Mouse (Mus musculus): ENCODE measurements at regions not wholly inside any gene's neighbourhood (a gene's known extent, or its start where the extent isn't known, plus 50 kb on each side); places are given as distances from the start of the nearest gene placed in this dataset.

DNA sequence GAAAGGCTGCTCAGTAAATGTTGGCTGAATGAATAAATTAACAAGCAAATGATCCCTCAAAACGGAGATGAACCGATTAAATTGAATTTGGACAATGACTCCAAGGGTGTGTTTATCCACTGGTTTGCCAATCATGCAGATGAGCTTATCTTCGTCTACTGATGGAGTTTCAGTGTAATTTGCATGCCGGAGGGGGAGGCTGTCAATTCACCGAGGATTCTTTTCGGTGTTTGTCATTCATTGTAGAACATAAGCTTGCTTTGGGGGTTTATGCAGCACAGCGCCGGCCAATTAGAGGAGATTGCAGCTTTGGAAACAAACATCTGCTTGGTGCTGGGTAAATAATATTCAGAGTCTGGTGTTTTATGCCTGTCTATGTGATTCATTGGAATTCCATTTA is 132.7 kb downstream of the Otoa start:
- Histone ChIP-seq H3K4me2 (replicated peaks) (no peak overlapping the region), H3K4me3 (replicated peaks) (no peak overlapping the region), H3K27me3 (no peaks in the 10 kb centered on the region), H3K36me3 (no peaks in the 10 kb centered on the region), H3K9ac (replicated peaks) (no peak overlapping the region), H3K27ac (no peak overlapping the region), H3K9me3 (no peaks in the 10 kb centered on the region), H3K4me1 (replicated peaks) (peaks cover 16% of the 10 kb centered on the region)
- peak; percentile 53; the same call in 1 of the 2 replicates for ATAC-seq
- WGBS: 53% methylated on average over 8 of the region's 8 CpGs

DNA sequence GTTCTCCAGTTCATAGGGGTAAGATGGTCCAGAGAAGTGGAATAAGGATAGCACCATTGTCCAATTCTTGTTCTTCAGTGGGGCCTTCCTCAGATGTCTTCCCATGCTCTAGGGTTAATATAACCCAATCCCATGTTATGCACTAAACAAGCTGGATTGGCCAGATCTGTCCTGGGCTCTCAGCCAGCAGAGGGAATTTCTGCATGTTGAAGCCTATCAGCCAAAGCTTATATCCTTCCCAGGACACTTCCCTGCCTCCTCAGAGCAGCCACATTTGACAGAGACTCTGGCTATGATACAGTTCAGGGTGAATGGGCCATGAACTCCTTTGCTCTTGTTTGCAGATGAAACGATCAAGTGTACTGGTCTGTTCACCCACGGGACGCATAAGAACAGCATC is 133.6 kb downstream of the Otoa start:
- Histone ChIP-seq H3K9ac (replicated peaks) (no peak overlapping the region), H3K36me3 (no peaks in the 10 kb centered on the region), H3K9me3 (no peaks in the 10 kb centered on the region), H3K4me2 (replicated peaks) (no peak overlapping the region), H3K27ac (no peak overlapping the region), H3K4me3 (replicated peaks) (no peak overlapping the region), H3K4me1 (replicated peaks) (peaks cover 16% of the 10 kb centered on the region), H3K27me3 (no peaks in the 10 kb centered on the region)
- no peak for ATAC-seq
- 80% methylated on average over 3 of the region's 3 CpGs for WGBS

DNA sequence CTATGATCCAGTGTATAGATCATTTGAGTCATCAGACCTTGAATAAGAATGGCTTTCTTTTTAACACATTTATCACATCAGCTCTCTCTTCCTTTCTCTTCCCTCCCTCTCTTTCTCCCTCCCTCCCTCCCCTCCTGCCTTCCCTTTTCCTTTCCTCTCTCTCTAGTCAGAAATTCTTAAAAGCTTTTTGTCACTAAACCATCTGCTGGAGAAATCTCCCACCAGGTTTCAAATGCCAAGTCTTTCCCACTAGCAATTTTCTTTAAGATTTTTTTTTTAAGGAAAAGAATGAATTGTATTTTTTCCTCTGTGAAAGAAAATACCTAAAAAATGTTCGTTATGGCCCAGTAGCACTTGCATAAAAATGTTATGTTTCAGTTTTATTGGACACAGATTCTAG is 134.3 kb downstream of the Otoa start:
- WGBS: 67% methylated on average over 1 of the region's 1 CpGs
- Histone ChIP-seq H3K4me2 (replicated peaks) (no peak overlapping the region), H3K27ac (no peak overlapping the region), H3K4me1 (replicated peaks) (peaks cover 16% of the 10 kb centered on the region), H3K27me3 (no peaks in the 10 kb centered on the region), H3K9ac (replicated peaks) (no peak overlapping the region), H3K36me3 (no peaks in the 10 kb centered on the region), H3K9me3 (no peaks in the 10 kb centered on the region), H3K4me3 (replicated peaks) (no peak overlapping the region)
- no peak for ATAC-seq

DNA sequence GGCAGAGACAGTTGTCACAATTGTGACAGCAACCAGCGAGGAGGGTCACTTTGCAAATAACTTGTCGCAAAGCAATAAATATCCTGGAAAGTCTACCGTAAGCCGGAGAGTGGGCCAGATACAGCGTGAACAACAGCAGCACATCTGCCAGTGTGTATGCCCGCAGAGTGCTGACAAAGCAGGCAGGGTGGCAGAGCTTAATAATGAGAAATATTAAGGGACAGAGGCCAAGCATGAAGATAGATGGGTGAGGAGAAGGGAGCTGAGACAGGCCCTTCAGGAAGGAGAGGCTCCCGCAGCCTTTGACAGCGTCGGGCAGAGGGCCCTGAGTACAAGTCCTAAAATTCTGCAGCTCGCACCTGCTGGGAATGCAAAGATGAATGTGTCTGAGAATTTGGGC is 136.6 kb downstream of the Otoa start:
- Histone ChIP-seq H3K4me2 (replicated peaks) (no peak overlapping the region), H3K4me3 (replicated peaks) (no peak overlapping the region), H3K36me3 (no peaks in the 10 kb centered on the region), H3K9ac (replicated peaks) (no peak overlapping the region), H3K9me3 (no peaks in the 10 kb centered on the region), H3K27ac (no peak overlapping the region), H3K27me3 (no peaks in the 10 kb centered on the region), H3K4me1 (replicated peaks) (peaks cover 16% of the 10 kb centered on the region)
- ATAC-seq: no peak
- 85% methylated on average over 10 of the region's 10 CpGs for WGBS

DNA sequence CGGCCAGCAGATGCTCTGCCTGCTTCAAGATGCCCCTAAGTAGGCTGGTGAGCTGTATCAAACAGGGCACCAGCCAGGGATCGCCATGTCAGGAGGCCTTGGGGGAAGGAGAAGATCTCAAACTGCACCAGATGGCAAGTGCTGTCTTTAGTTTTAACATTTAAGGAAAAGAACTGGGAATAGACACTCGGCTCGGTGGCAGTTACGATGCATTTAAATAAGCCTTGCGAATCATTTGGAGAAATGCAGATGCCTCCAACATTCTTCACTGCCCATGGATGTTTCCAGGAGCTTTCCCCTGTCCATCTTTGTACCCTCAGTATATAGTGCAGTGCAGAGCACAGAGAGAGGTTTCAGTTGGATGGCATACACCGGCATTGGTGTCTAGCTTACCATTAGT is 139.7 kb downstream of the Otoa start:
- ATAC-seq: no peak
- Histone ChIP-seq H3K4me3 (replicated peaks) (no peak overlapping the region), H3K4me1 (replicated peaks) (no peaks in the 10 kb centered on the region), H3K4me2 (replicated peaks) (no peak overlapping the region), H3K27ac (no peak overlapping the region), H3K9me3 (no peaks in the 10 kb centered on the region), H3K9ac (replicated peaks) (no peak overlapping the region), H3K27me3 (no peaks in the 10 kb centered on the region), H3K36me3 (no peaks in the 10 kb centered on the region)
- 92% methylated on average over 7 of the region's 7 CpGs for WGBS

DNA sequence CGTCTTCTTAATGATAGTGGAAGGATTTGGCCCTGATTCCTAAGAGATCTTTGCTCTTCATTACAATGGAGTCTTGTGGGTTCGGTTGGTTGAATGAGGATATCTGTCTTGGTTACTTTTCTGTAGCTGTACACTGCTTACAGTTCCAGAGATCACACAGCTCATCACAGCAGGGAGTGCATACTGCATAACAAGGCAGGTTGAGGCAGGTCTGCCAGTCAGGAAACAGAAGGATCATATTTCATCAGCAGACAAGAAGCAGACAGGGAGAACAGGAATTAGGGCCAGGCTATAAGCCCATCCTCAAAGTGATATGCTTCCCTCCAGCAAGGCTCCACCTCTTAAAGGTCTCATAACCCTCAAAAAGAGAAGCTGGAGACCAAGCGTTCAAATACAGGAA is 150.4 kb downstream of the Otoa start:
- Histone ChIP-seq H3K27ac (no peak overlapping the region), H3K4me2 (replicated peaks) (no peak overlapping the region), H3K4me1 (replicated peaks) (no peaks in the 10 kb centered on the region), H3K27me3 (no peaks in the 10 kb centered on the region), H3K9ac (replicated peaks) (no peak overlapping the region), H3K36me3 (no peaks in the 10 kb centered on the region), H3K9me3 (no peaks in the 10 kb centered on the region), H3K4me3 (replicated peaks) (no peak overlapping the region)
- ATAC-seq: no peak
- 75% methylated on average over 3 of the region's 3 CpGs for WGBS

DNA sequence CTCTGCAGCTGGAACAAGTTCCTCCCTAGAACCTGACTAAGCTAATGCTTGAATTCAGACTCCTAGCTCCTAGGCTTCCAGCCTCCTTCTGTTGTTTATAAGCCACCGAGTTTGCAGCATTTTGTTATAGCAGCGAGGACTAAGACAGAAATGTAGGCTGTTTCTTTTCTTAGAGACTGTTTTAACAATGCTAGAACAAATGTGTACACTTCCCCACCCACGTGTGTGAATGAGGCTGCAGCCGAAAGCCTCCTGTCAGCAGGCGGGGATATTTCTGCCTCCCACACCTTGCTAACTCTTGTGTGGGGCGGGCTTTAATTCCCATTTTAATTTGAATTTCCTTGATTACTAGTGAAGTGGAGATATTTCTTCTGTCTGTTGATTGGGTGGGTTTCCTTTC is 153.4 kb downstream of the Otoa start:
- H3K27ac ChIP-seq: no peak overlapping the region
- H3K27me3 ChIP-seq: no peaks in the 10 kb centered on the region
- H3K9me3 ChIP-seq: no peaks in the 10 kb centered on the region
- no peak overlapping the region for H3K9ac ChIP-seq (replicated peaks)
- no peaks in the 10 kb centered on the region for H3K36me3 ChIP-seq
- H3K4me3 ChIP-seq (replicated peaks): no peak overlapping the region
- no peaks in the 10 kb centered on the region for H3K4me1 ChIP-seq (replicated peaks)
- no peak overlapping the region for H3K4me2 ChIP-seq (replicated peaks)
- ATAC-seq: no peak
- WGBS: 86% methylated on average over 6 of the region's 6 CpGs

DNA sequence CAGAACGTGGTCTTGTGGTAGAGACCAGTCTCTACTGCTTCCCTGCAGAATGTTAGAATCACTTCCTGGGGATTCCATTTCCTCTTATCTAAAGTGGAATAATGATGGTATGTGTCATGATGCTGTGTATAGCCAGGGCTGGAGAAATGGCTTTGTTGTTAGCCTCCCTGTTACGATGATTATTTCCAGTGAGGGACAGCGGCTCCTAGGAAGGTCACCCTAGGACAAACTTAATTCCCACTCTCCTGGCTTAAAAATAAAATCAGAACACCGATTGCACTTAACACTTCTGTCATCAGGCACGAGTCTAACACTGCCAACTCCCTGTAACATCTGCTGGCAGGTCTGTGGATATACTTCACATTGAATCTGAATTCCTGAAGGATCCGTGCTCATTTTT is 151.9 kb upstream of the Hs3st2 start:
- Histone ChIP-seq H3K27me3 (no peaks in the 10 kb centered on the region), H3K4me2 (replicated peaks) (no peak overlapping the region), H3K36me3 (no peaks in the 10 kb centered on the region), H3K4me3 (replicated peaks) (no peak overlapping the region), H3K4me1 (replicated peaks) (no peaks in the 10 kb centered on the region), H3K27ac (no peak overlapping the region), H3K9ac (replicated peaks) (no peak overlapping the region), H3K9me3 (no peaks in the 10 kb centered on the region)
- 92% methylated on average over 6 of the region's 6 CpGs for WGBS
- no peak for ATAC-seq

DNA sequence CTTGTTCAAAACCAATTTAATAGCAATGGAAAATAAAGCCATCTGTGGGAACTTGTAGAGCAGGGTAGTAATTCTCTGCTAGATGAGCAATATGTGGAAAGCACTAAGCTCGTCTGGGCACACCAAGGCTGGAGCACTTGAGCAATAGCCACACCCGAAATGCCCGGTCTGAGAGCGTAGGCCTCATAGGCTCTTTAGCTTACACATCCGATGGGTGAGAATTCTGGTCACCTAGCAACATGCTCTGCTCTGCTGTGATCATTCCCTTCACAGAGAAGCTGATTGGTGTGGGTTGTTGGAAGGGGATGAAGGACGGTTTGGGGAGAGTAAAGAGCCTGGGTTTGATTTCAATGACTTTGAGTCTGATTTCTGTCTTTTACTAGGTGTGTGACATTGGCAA is 143.8 kb upstream of the Hs3st2 start:
- Histone ChIP-seq H3K4me3 (replicated peaks) (no peak overlapping the region), H3K9me3 (no peaks in the 10 kb centered on the region)
- no peak for ATAC-seq

DNA sequence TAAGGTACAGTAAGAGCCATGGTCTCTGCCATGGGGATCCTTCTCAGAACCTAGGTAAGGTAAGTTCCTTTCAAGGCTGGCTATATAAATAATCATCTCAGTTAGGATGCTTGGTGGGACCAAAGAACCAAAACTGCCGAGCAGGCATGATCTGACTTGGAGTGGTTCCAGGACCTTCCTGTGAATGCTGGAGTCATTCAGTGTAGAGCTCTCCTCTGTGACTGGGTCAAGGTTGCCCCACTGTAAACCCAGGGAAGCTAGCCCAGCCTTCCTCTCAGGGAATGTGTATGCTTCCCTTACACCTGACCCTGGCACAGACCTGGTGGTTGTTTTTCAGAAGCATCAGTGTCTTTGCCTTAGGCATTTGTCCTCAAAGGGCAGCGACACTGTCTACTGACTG is 134.2 kb upstream of the Hs3st2 start:
- ATAC-seq: no peak
- no peaks in the 10 kb centered on the region for H3K9me3 ChIP-seq
- WGBS: 88% methylated on average over 2 of the region's 2 CpGs
- no peak overlapping the region for H3K4me3 ChIP-seq (replicated peaks)
- no peaks in the 10 kb centered on the region for H3K4me1 ChIP-seq (replicated peaks)
- H3K36me3 ChIP-seq: no peaks in the 10 kb centered on the region
- H3K27me3 ChIP-seq: peaks cover 4% of the 10 kb centered on the region; the same call in 1 of the 2 replicates
- H3K4me2 ChIP-seq (replicated peaks): no peak overlapping the region
- H3K9ac ChIP-seq (replicated peaks): no peak overlapping the region
- no peak overlapping the region for H3K27ac ChIP-seq

More for the DNA sequence above, 143.8 kb upstream of the Hs3st2 start:
- no peak overlapping the region for H3K27ac ChIP-seq
- H3K4me2 ChIP-seq (replicated peaks): no peak overlapping the region
- no peak overlapping the region for H3K9ac ChIP-seq (replicated peaks)
- H3K4me1 ChIP-seq (replicated peaks): no peaks in the 10 kb centered on the region
- WGBS: 77% methylated on average over 6 of the region's 6 CpGs
- H3K36me3 ChIP-seq: no peaks in the 10 kb centered on the region
- H3K27me3 ChIP-seq: no peaks in the 10 kb centered on the region

DNA sequence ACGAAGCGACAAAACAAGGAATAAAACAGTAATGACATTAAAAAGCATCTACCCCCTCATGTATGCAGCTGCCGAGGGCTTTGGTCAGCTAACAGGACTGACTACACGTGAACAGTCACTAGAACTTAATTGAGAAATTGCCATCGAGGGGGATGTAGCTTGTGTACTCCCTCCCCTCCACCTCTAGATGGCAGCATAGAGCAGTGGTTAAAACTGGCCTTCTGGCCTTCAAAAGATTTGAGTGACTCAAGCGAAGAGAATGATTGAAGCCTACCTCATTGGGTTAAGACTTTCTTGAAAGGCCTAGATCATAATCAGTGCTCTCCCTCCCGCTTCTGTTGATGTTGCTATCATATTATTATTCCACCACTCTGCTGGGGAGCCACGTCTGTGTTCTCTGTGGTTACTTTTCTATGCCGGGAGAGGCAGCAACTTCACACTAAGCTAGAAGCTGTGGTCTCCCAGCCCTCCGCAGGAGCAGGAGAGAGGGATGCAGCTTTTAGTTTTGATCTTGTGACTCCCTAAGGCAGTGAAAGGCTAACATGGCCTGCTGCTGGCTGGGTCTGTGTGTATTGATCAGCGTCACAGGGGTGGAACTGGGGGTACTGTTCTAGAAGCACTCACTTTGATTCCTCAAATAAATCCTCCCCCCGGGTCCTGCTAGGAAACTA is 132.7 kb upstream of the Hs3st2 start:
- no peak overlapping the region for H3K4me2 ChIP-seq (replicated peaks)

DNA sequence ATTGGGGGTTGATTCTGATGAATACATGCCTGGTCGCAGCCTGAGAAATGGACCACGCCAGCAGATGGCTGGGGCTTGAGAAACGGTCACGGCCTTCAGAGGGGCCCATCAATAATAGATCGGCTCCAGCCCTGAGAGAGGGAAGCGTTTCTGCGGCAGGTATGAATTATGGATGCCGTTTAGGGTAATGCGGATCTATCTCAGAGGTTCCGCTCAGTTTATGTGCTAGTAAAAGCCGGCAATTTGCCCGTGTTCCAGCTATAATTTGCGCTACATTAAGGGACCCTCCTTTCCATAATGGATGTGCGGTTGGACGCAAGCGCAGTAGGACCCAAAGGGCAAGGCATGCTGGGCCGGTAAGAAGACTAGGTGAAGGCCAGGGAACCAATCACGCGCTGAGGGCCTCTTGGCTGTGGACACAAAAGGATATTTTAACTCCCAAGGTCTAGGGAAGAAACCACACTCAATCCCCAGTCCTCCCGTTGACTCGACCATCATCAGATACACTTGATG is 132.1 kb upstream of the Hs3st2 start:
- no peaks in the 10 kb centered on the region for H3K9me3 ChIP-seq
- H3K9ac ChIP-seq (replicated peaks): no peak overlapping the region
- no peak overlapping the region for H3K4me2 ChIP-seq (replicated peaks)
- H3K27me3 ChIP-seq: peaks cover 4% of the 10 kb centered on the region; the same call in 1 of the 2 replicates
- no peak overlapping the region for H3K4me3 ChIP-seq (replicated peaks)
- ATAC-seq: peak; percentile 68
- H3K4me1 ChIP-seq (replicated peaks): no peaks in the 10 kb centered on the region
- no peak overlapping the region for H3K27ac ChIP-seq
- no peaks in the 10 kb centered on the region for H3K36me3 ChIP-seq
- WGBS: 85% methylated on average over 21 of the region's 21 CpGs

More for the DNA sequence above, 132.7 kb upstream of the Hs3st2 start:
- Histone ChIP-seq H3K27me3 (peaks cover 4% of the 10 kb centered on the region; the same call in 1 of the 2 replicates), H3K36me3 (no peaks in the 10 kb centered on the region), H3K27ac (no peak overlapping the region), H3K9ac (replicated peaks) (no peak overlapping the region), H3K4me3 (replicated peaks) (no peak overlapping the region), H3K9me3 (no peaks in the 10 kb centered on the region), H3K4me1 (replicated peaks) (no peaks in the 10 kb centered on the region)
- WGBS: 47% methylated on average over 12 of the region's 12 CpGs
- ATAC-seq: peak; percentile 62

DNA sequence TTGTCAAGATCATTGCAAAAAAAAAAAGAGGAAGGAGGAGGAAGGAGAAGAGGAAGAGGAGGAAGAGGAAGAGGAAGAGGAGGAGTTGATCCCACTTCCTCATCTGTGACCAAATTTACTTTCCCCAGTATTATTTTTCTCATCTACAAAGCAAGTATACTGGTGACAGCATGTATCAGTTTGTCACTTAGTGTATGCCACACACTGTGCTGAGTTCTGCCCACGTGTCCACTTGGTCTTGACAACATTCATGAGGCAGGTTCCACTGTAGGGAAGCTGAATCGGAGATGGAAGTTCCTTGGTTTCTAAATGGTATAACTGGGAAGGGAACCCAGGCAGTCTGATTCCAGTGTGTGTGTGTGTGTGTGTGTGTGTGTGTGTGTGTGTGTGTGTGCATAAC is 122.3 kb upstream of the Hs3st2 start:
- Histone ChIP-seq H3K27ac (no peak overlapping the region), H3K4me3 (replicated peaks) (no peak overlapping the region)
- 78% methylated on average over 2 of the region's 2 CpGs for WGBS

More for the DNA sequence above, 122.3 kb upstream of the Hs3st2 start:
- H3K9me3 ChIP-seq: no peaks in the 10 kb centered on the region
- H3K36me3 ChIP-seq: no peaks in the 10 kb centered on the region
- H3K27me3 ChIP-seq: no peaks in the 10 kb centered on the region
- H3K4me2 ChIP-seq (replicated peaks): no peak overlapping the region
- H3K9ac ChIP-seq (replicated peaks): no peak overlapping the region
- ATAC-seq: no peak
- no peaks in the 10 kb centered on the region for H3K4me1 ChIP-seq (replicated peaks)
